Mouse (Mus musculus) forebrain, embryonic 13.5 days (tissue): ENCODE data around the gene Lrp3. TPM values are rescaled to one million over a fixed set of nuclear protein-coding genes. Genes with fewer than 3 reads are reported as not detected.

Experiments
- ATAC-seq: fragments of 200-750 bp; cut with Nextera tagmentation; 2 replicates; pipeline ENCODE4 v1.8.0; 2017
- H3K27ac ChIP-seq: fragments of 300-500 bp; sonication (generic); 2 replicates; pipeline ENCODE4 v1.5.1; 2015; ENCODE audit warnings: inconsistent platforms, mild to moderate bottlenecking, moderate library complexity
- H3K27me3 ChIP-seq: fragments of 300-500 bp; sonication (generic); 2 replicates; pipeline ENCODE4 v1.6.1; 2015; ENCODE audit warnings: mild to moderate bottlenecking, inconsistent platforms
- H3K36me3 ChIP-seq: fragments of 300-500 bp; sonication (generic); 2 replicates; pipeline ENCODE4 v1.6.1; 2015; ENCODE audit warnings: mild to moderate bottlenecking, inconsistent platforms; ENCODE audit not compliant: poor library complexity, severe bottlenecking
- H3K4me1 ChIP-seq: fragments of 300-500 bp; sonication (generic); 2 replicates; pipeline ENCODE4 v1.6.1; 2015; ENCODE audit warnings: inconsistent platforms
- H3K4me2 ChIP-seq: fragments of 300-500 bp; sonication (generic); 2 replicates; pipeline ENCODE4 v1.6.1; 2015; ENCODE audit warnings: inconsistent platforms, mild to moderate bottlenecking, moderate library complexity
- H3K4me3 ChIP-seq: fragments of 300-500 bp; sonication (generic); 2 replicates; pipeline ENCODE4 v1.5.1; 2015; ENCODE audit warnings: mild to moderate bottlenecking, inconsistent platforms
- H3K9ac ChIP-seq: fragments of 300-500 bp; sonication (generic); 2 replicates; pipeline ENCODE4 v1.6.1; 2015; ENCODE audit warnings: mild to moderate bottlenecking, inconsistent platforms
- H3K9me3 ChIP-seq: fragments of 300-500 bp; sonication (generic); replicated peaks from 2 replicates; pipeline ENCODE4 v1.6.1; 2016; ENCODE audit warnings: inconsistent platforms
- WGBS: fragments of 180-500 bp; shearing (Covaris S2); methylation state at CpG from one replicate; pipeline ENCODE4 v1.1.7; 2015; 5-methylcytosine and 5-hydroxymethylcytosine counted together
- polyA plus RNA-seq: library from polyadenylated mRNA; unstranded; fragments of >200 nt; fragmentation: Nextera tagmentation; extraction: Ambion mirVana; gene quantifications from 2 replicates; pipeline ENCODE4 v1.2.1, GENCODE M21; 2015

The Lrp3 gene
- polyA plus RNA-seq, 1 experiment from 2014 or later: 24.1 TPM

GRCm38 (mm10) chr7:35230333-35230732 is 15.0 kb upstream of the Lrp3 start:
- no peak overlapping the region for H3K4me3 ChIP-seq
- WGBS: 81% methylated on average over 3 of the region's 3 CpGs

GRCm38 (mm10) chr7:35220694-35221365 is 5.5 kb upstream of the Lrp3 start:
- Histone ChIP-seq H3K4me2 (no peak overlapping the region), H3K36me3 (no peaks in the 10 kb centered on the region), H3K4me1 (peaks cover 3% of the 10 kb centered on the region; the same call in 1 of the 2 replicates), H3K27me3 (no peaks in the 10 kb centered on the region), H3K4me3 (no peak overlapping the region), H3K9ac (no peak overlapping the region), H3K9me3 (no peaks in the 10 kb centered on the region), H3K27ac (no peak overlapping the region)
- ATAC-seq: no peak
- WGBS: 80% methylated on average over 9 of the region's 9 CpGs

More at GRCm38 (mm10) chr7:35230333-35230732, 15.0 kb upstream of the Lrp3 start:
- Histone ChIP-seq H3K9ac (no peak overlapping the region), H3K9me3 (no peaks in the 10 kb centered on the region), H3K27ac (no peak overlapping the region), H3K4me1 (no peaks in the 10 kb centered on the region; the same call in 1 of the 2 replicates), H3K36me3 (no peaks in the 10 kb centered on the region), H3K27me3 (no peaks in the 10 kb centered on the region), H3K4me2 (no peak overlapping the region)
- ATAC-seq: no peak

- Histone ChIP-seq H3K27me3 (no peaks in the 10 kb centered on the region), H3K36me3 (peaks cover 22% of the 10 kb centered on the region), H3K9ac (peak overlapping the region; percentile 92), H3K9me3 (no peaks in the 10 kb centered on the region), H3K4me3 (peak overlapping the region; percentile 88), H3K4me1 (peaks cover 27% of the 10 kb centered on the region), H3K4me2 (peak overlapping the region; percentile 77), H3K27ac (peak overlapping the region; percentile 87; the same call in 1 of the 2 replicates)
- no peak for ATAC-seq
- 35% methylated on average over 5 of the region's 5 CpGs for WGBS
Measured at GRCm38 (mm10) chr7:35215731-35216130, 433 bp upstream of the Lrp3 start.

GRCm38 (mm10) chr7:35214442-35215222 is 666 bp downstream of the Lrp3 start:
- peak; percentile 56 for ATAC-seq
- H3K4me3 ChIP-seq: peak overlapping the region; percentile 88
- H3K4me1 ChIP-seq: peaks cover 27% of the 10 kb centered on the region
- peaks cover 33% of the 10 kb centered on the region for H3K36me3 ChIP-seq
- no peaks in the 10 kb centered on the region for H3K9me3 ChIP-seq
- peak overlapping the region; percentile 92 for H3K9ac ChIP-seq
- WGBS: under 1% methylated on average over 35 of the region's 79 CpGs
- H3K27me3 ChIP-seq: no peaks in the 10 kb centered on the region
- peak overlapping the region; percentile 87 for H3K27ac ChIP-seq
- H3K4me2 ChIP-seq: peak overlapping the region; percentile 77

- no peak for ATAC-seq
- peaks cover 60% of the 10 kb centered on the region for H3K36me3 ChIP-seq
Measured at GRCm38 (mm10) chr7:35211791-35212190, 3.5 kb downstream of the Lrp3 start.

GRCm38 (mm10) chr7:35199755-35200154 is 15.5 kb downstream of the Lrp3 start:
- no peak overlapping the region for H3K4me3 ChIP-seq
- H3K9me3 ChIP-seq: no peaks in the 10 kb centered on the region
- H3K9ac ChIP-seq: no peak overlapping the region
- no peak overlapping the region for H3K27ac ChIP-seq
- H3K4me2 ChIP-seq: no peak overlapping the region
- no peaks in the 10 kb centered on the region for H3K4me1 ChIP-seq
- H3K27me3 ChIP-seq: no peaks in the 10 kb centered on the region
- no peak for ATAC-seq
- peaks cover 63% of the 10 kb centered on the region for H3K36me3 ChIP-seq

More at GRCm38 (mm10) chr7:35211791-35212190, 3.5 kb downstream of the Lrp3 start:
- WGBS: 93% methylated on average over 4 of the region's 4 CpGs
- Histone ChIP-seq H3K4me2 (no peak overlapping the region), H3K27me3 (no peaks in the 10 kb centered on the region), H3K4me3 (no peak overlapping the region), H3K9ac (no peak overlapping the region), H3K9me3 (no peaks in the 10 kb centered on the region), H3K27ac (no peak overlapping the region), H3K4me1 (peaks cover 27% of the 10 kb centered on the region)

GRCm38 (mm10) chr7:35198981-35199754 is 16.1 kb downstream of the Lrp3 start:
- H3K9ac ChIP-seq: no peak overlapping the region
- WGBS: 94% methylated on average over 12 of the region's 12 CpGs
- H3K27me3 ChIP-seq: no peaks in the 10 kb centered on the region
- H3K36me3 ChIP-seq: peaks cover 57% of the 10 kb centered on the region
- no peak overlapping the region for H3K27ac ChIP-seq
- H3K4me3 ChIP-seq: no peak overlapping the region
- H3K9me3 ChIP-seq: no peaks in the 10 kb centered on the region
- no peaks in the 10 kb centered on the region for H3K4me1 ChIP-seq
- no peak for ATAC-seq
- no peak overlapping the region for H3K4me2 ChIP-seq

- H3K4me1 ChIP-seq: no peaks in the 10 kb centered on the region
- H3K36me3 ChIP-seq: peaks cover 35% of the 10 kb centered on the region
- no peak overlapping the region for H3K4me3 ChIP-seq
- no peak overlapping the region for H3K9ac ChIP-seq
- 81% methylated on average over 2 of the region's 2 CpGs for WGBS
- no peak overlapping the region for H3K27ac ChIP-seq
- H3K9me3 ChIP-seq: no peaks in the 10 kb centered on the region
- H3K27me3 ChIP-seq: no peaks in the 10 kb centered on the region
- H3K4me2 ChIP-seq: no peak overlapping the region
- ATAC-seq: no peak
Measured at GRCm38 (mm10) chr7:35197022-35197421, 18.3 kb downstream of the Lrp3 start.

- H3K9ac ChIP-seq: no peak overlapping the region
- H3K36me3 ChIP-seq: no peaks in the 10 kb centered on the region
- no peak overlapping the region for H3K4me3 ChIP-seq
- peaks cover 30% of the 10 kb centered on the region for H3K27me3 ChIP-seq
- no peak for ATAC-seq
- H3K27ac ChIP-seq: no peak overlapping the region
- whole genome bisulfite sequencing: 2% methylated on average over 2 of the region's 2 CpGs
- H3K9me3 ChIP-seq: no peaks in the 10 kb centered on the region
- H3K4me1 ChIP-seq: peaks cover 3% of the 10 kb centered on the region
- H3K4me2 ChIP-seq: no peak overlapping the region
Measured at GRCm38 (mm10) chr7:35191276-35191675, 24.0 kb downstream of the Lrp3 start.

- 73% methylated on average over 5 of the region's 5 CpGs for WGBS
- peaks cover 18% of the 10 kb centered on the region for H3K4me1 ChIP-seq
- H3K36me3 ChIP-seq: no peaks in the 10 kb centered on the region
- no peak for ATAC-seq
- H3K27ac ChIP-seq: no peak overlapping the region
- no peak overlapping the region for H3K9ac ChIP-seq
- no peaks in the 10 kb centered on the region for H3K9me3 ChIP-seq
- H3K4me2 ChIP-seq: no peak overlapping the region
- H3K4me3 ChIP-seq: no peak overlapping the region
- peaks cover 45% of the 10 kb centered on the region for H3K27me3 ChIP-seq
Measured at GRCm38 (mm10) chr7:35189699-35190098, 25.6 kb downstream of the Lrp3 start.

GRCm38 (mm10) chr7:35185889-35186569 is 29.3 kb downstream of the Lrp3 start, which contains the start of gene Slc7a10:
TSS of gene Slc7a10 (plus strand) at chr7:35186385.
- Histone ChIP-seq H3K36me3 (no peaks in the 10 kb centered on the region), H3K4me1 (peaks cover 18% of the 10 kb centered on the region), H3K4me2 (peak within 1 kb of the TSS; percentile 69), H3K27me3 (peaks cover 62% of the 10 kb centered on the region), H3K4me3 (peak within 1 kb of the TSS; percentile 40), H3K9ac (peak within 1 kb of the TSS; percentile 61), H3K27ac (no peak within 1 kb of the TSS), H3K9me3 (peaks cover 9% of the 10 kb centered on the region)
- 1% methylated on average over 35 of the region's 43 CpGs for WGBS
- peak; percentile 27; the same call in 1 of the 2 replicates for ATAC-seq
